Mouse (Mus musculus) liver, adult 2 months (tissue): ENCODE measurements around the gene Ap2m1.

Experiments
- CTCF ChIP-seq: fragments of 200-500 bp; IDR thresholded peaks from 2 replicates; pipeline ENCODE4 v1.5.1; 2011; ENCODE audit warnings: low read depth, low read length, control low read depth
- POLR2A ChIP-seq: fragments of 200-500 bp; IDR thresholded peaks from 2 replicates; pipeline ENCODE4 v1.6.1; 2011; ENCODE audit warnings: low read length, control low read depth; ENCODE audit not compliant: insufficient read depth; ENCODE audit errors: extremely low read depth

DNA sequence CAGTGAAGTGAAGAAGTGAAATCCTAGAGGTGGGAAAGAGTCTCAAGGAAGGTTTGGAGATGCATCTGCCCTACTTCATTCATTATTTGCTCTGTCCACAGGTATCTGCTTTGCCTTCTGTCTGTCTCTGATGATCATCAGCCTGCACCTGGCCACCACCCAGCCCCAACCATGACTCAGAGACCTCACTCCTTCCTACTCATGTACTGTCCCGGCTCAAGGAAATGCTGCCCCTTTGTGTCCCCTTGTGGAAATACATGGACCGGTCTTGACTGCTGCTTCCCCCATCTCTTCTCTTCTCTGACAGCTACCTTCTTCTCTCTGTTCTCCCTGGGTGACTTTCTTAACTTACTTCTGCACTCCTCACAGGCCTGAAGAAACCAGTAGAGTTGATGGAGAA, 44.7 kb upstream of the Ap2m1 start:
- TF ChIP-seq CTCF = no peak
- no peak for TF ChIP-seq POLR2A
